In the genomic region with DNA sequence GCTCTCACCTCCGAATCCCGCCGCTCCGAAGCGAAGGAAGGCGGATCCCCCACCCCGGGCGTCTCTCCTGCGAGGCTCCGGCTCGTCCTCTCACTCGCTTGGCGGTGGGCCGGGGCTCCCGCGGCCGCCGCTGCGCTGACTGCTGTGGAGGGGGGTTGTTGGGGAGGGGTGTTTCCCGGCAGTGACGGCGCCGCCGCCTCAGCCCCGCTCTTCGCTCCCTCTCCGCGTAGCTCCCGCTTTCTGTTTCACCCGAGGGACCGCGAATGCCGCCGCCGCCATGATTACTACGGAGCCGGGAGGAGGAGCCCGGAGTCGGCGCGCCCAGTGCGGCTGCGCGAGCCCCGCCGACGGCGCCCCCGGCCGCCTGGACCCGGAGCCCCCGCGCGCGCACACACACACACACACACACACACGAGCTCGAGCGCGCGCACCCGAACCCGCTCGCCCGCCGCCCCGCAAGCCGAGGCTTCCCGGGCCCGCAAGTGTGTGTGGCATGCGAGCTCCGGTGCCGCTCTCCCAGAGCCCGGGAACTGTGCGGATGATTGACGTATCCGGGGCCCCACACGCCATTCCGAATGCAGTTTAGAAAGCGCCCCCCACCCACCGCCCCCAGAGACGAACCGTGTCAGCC, we compare ENCODE assay signal across 8 mouse cellular contexts. TPM values are rescaled to one million over a fixed set of nuclear protein-coding genes. Genes with fewer than 3 reads are reported as not detected.
DNase-seq lines count a peak whose midpoint lies in the region; ATAC-seq and TF ChIP-seq lines count a peak whose summit lies in the region.

Gene Fndc3a (minus strand): TSS at position 294 of the 631 bp plus-strand sequence.

- no peak within 1 kb of the TSS for H3K27ac ChIP-seq in ES-E14 (ENCODE audit: insufficient read depth, low read depth, low read length, poor library complexity, severe bottlenecking)
- H3K27ac ChIP-seq in lung, embryonic 14.5 days (ENCODE audit: low read depth), result peak within 1 kb of the TSS; percentile 93

- in situ Hi-C loops in ES-E14 (cut with MboI; ENCODE audit: low sequenced_read_pairs in 2 of 2, unreplicated experiment in 2 of 2), result no loop called here

- under 1% methylated on average over 64 of the region's 82 CpGs for WGBS in lung, embryonic 14.5 days

- DNase-seq in ES-E14 (ENCODE audit: low read depth, low spot score), result peak; percentile 55
- DNase-seq in cerebellum, adult 11 months, result peak; percentile 70
- peak; percentile 60 for DNase-seq in forelimb bud, embryonic 11.5 days (ENCODE audit: low read depth, low spot score)
- peak; percentile 89 for DNase-seq in heart, postnatal 4 days
- peak; percentile 58 to 81 for DNase-seq in layer of hippocampus, adult 8-10 months (ENCODE audit: low spot score in 2 of 2)
- DNase-seq in lung, embryonic 14.5 days, result peak; percentile 86
- DNase-seq in thymus, adult 18-20 months, result peak; percentile 80 to 81

- peak; percentile 90 for ATAC-seq in lung, embryonic 14.5 days (ENCODE audit: insufficient read depth)
- ATAC-seq in neutrophil, adult 5-6 weeks (ENCODE audit: extremely low read depth, insufficient number of reproducible peaks, low FRiP score, poor library complexity, severe bottlenecking), result peak; percentile 65

- peak within 1 kb of the TSS; percentile 93 for H3K9ac ChIP-seq in ES-E14 (ENCODE audit: insufficient read depth, low read depth, low read length, poor library complexity, severe bottlenecking)
- peak within 1 kb of the TSS; percentile 90 for H3K9ac ChIP-seq in lung, embryonic 14.5 days

- peak within 1 kb of the TSS; percentile 85 for H3K4me2 ChIP-seq in lung, embryonic 14.5 days

- peaks cover 6% of the 10 kb centered on the region; the same call in 1 of the 2 replicates for H3K27me3 ChIP-seq in lung, embryonic 14.5 days (ENCODE audit: insufficient read depth, low read length)

- H3K36me3 ChIP-seq in ES-E14 (ENCODE audit: control insufficient read depth, insufficient read depth, low read length, poor library complexity, severe bottlenecking), result no peaks in the 10 kb centered on the region
- H3K36me3 ChIP-seq in lung, embryonic 14.5 days (ENCODE audit: insufficient read depth), result no peaks in the 10 kb centered on the region

- TF ChIP-seq CTCF in lung, embryonic 14.5 days (IDR thresholded peaks at IDR 0.05; ENCODE audit: low read depth), result no peak

- peak within 1 kb of the TSS; percentile 84 to 99 for H3K4me3 ChIP-seq in ES-E14 (ENCODE audit: insufficient read depth in 1 of 2, low read depth in 1 of 2, low read length in 2 of 2, poor library complexity in 1 of 2, severe bottlenecking in 1 of 2)
- H3K4me3 ChIP-seq in lung, embryonic 14.5 days (ENCODE audit: low read depth, low read length), result peak within 1 kb of the TSS; percentile 91

- no peaks in the 10 kb centered on the region for H3K9me3 ChIP-seq in ES-E14 (ENCODE audit: control insufficient read depth, insufficient read depth, low read depth, low read length)
- H3K9me3 ChIP-seq in lung, embryonic 14.5 days (ENCODE audit: low read depth, low read length), result no peaks in the 10 kb centered on the region

- peaks cover 0 to 2% of the 10 kb centered on the region in 2 experiments; a peak in 1 of 4 replicates for H3K4me1 ChIP-seq in ES-E14 (ENCODE audit: control insufficient read depth in 2 of 2, insufficient read depth in 2 of 2, low read length in 2 of 2, poor library complexity in 1 of 2)
- H3K4me1 ChIP-seq in lung, embryonic 14.5 days (ENCODE audit: insufficient read depth), result no peaks in the 10 kb centered on the region

TF ChIP-seq in ES-E14, 5 proteins besides CTCF, POLR2A, EP300 and RAD21:
- TF ChIP-seq ZNF384 (IDR thresholded peaks at IDR 0.05; ENCODE audit: low read depth, low read length) (no peak), MAFK (IDR thresholded peaks at IDR 0.05; ENCODE audit: insufficient read depth, low read depth, low read length) (no peak), HCFC1 (IDR thresholded peaks at IDR 0.05; ENCODE audit: borderline replicate concordance, insufficient read depth, low read length) (peak; percentile 51; the same call in 1 of the 2 replicates), CHD2 (IDR thresholded peaks at IDR 0.05; ENCODE audit: low read depth, low read length) (no peak), ZC3H11A (IDR thresholded peaks at IDR 0.05; ENCODE audit: borderline replicate concordance, low read depth, low read length) (no peak)

RNA-seq across cellular contexts. Expression of gene Fndc3a, which starts in this region (rescaled TPM):
- 14.4 and 28.1 TPM in 2 replicates for total RNA-seq in ES-E14 (2012; rRNA removed)
- total RNA-seq in heart, postnatal 4 days (2021), result 10 to 100 TPM; 19.0 to 22.6 TPM
- 10 to 100 TPM; 43.5 to 56.5 (median 47.7) TPM for total RNA-seq in layer of hippocampus, adult 8-10 months (2022)
- polyA plus RNA-seq in lung, embryonic 14.5 days (2014; fragmentation: Nextera tagmentation; extraction: Ambion mirVana), result 26.5 and 30.2 TPM in 2 replicates
- total RNA-seq in neutrophil, adult 5-6 weeks (2017), result 70.4 and 72.5 TPM in 2 replicates
